Mouse (Mus musculus) heart, embryonic 10.5 days (tissue): ENCODE data around the gene Gm10663. TPM values are rescaled to one million over a fixed set of nuclear protein-coding genes. Genes with fewer than 3 reads are reported as not detected.
A peak's percentile ranks its signal among the peaks of the same experiment; 100 is the strongest.

ENCODE experiments used
- DNase-seq: peaks from one replicate; pipeline ENCODE4 v3.0.0-alpha.2; 2017; ENCODE audit warnings: low spot score
- H3K27ac ChIP-seq: fragments of 300-500 bp; sonication (generic); 2 replicates; pipeline ENCODE4 v1.5.1; 2016; ENCODE audit warnings: mild to moderate bottlenecking
- H3K27me3 ChIP-seq: fragments of 300-500 bp; sonication (generic); 2 replicates; pipeline ENCODE4 v1.6.1; 2016; ENCODE audit warnings: mild to moderate bottlenecking; ENCODE audit not compliant: poor library complexity, insufficient read depth, severe bottlenecking
- H3K36me3 ChIP-seq: fragments of 300-500 bp; sonication (generic); 2 replicates; pipeline ENCODE4 v1.6.1; 2016; ENCODE audit warnings: mild to moderate bottlenecking, moderate library complexity
- H3K4me1 ChIP-seq: fragments of 300-500 bp; sonication (generic); 2 replicates; pipeline ENCODE4 v1.6.1; 2016; ENCODE audit warnings: mild to moderate bottlenecking
- H3K4me3 ChIP-seq: fragments of 300-500 bp; sonication (generic); 2 replicates; pipeline ENCODE4 v1.5.1; 2016; ENCODE audit warnings: mild to moderate bottlenecking, moderate library complexity
- H3K9me3 ChIP-seq: fragments of 300-500 bp; sonication (generic); 2 replicates; pipeline ENCODE4 v1.6.1; 2016; ENCODE audit warnings: mild to moderate bottlenecking, moderate library complexity
- WGBS: fragments of 180-500 bp; shearing (Covaris S2); methylation state at CpG from one replicate; pipeline ENCODE4 v1.1.7; 2016; 5-methylcytosine and 5-hydroxymethylcytosine counted together
- polyA plus RNA-seq: library from polyadenylated mRNA; unstranded; fragments of >200 nt; fragmentation: Nextera tagmentation; extraction: Ambion mirVana; gene quantifications from 2 replicates; pipeline ENCODE4 v1.2.1, GENCODE M21; 2016

The Gm10663 gene
- polyA plus RNA-seq = not detected in 2 replicates

GRCm38 (mm10) chr8:65074733-65075132 is at the start of gene Gm10663:
TSS of gene Gm10663 (plus strand) at chr8:65075033.
- Histone ChIP-seq H3K9me3 (no peaks in the 10 kb centered on the region), H3K27ac (no peak within 1 kb of the TSS), H3K27me3 (no peaks in the 10 kb centered on the region), H3K4me1 (no peaks in the 10 kb centered on the region), H3K36me3 (no peaks in the 10 kb centered on the region), H3K4me3 (no peak within 1 kb of the TSS)
- WGBS = 83% methylated on average over 2 of the region's 2 CpGs
- no peak for DNase-seq

- no peaks in the 10 kb centered on the region for H3K4me1 ChIP-seq
- WGBS = 78% methylated on average over 12 of the region's 12 CpGs
- no peaks in the 10 kb centered on the region for H3K36me3 ChIP-seq
- no peak overlapping the region for H3K4me3 ChIP-seq
- DNase-seq = no peak
- H3K9me3 ChIP-seq = no peaks in the 10 kb centered on the region
- H3K27ac ChIP-seq = no peak overlapping the region
- H3K27me3 ChIP-seq = no peaks in the 10 kb centered on the region
These were observed 45.7 kb upstream of the Gm10663 start for GRCm38 (mm10) chr8:65028959-65029686.

GRCm38 (mm10) chr8:65029776-65030175 is 45.1 kb upstream of the Gm10663 start:
- H3K27ac ChIP-seq = no peak overlapping the region
- H3K4me1 ChIP-seq = no peaks in the 10 kb centered on the region
- H3K36me3 ChIP-seq = no peaks in the 10 kb centered on the region
- no peaks in the 10 kb centered on the region for H3K27me3 ChIP-seq
- DNase-seq = no peak
- H3K9me3 ChIP-seq = no peaks in the 10 kb centered on the region
- WGBS = 82% methylated on average over 4 of the region's 4 CpGs
- H3K4me3 ChIP-seq = no peak overlapping the region

- H3K36me3 ChIP-seq = no peaks in the 10 kb centered on the region
- no peak overlapping the region for H3K27ac ChIP-seq
- H3K27me3 ChIP-seq = no peaks in the 10 kb centered on the region
- no peak overlapping the region for H3K4me3 ChIP-seq
- 74% methylated on average over 4 of the region's 4 CpGs for WGBS
- DNase-seq = no peak
- no peaks in the 10 kb centered on the region for H3K9me3 ChIP-seq
- 0 out of 2 replicates have a peak, but pooled peaks cover 5% of the 10 kb centered on the region for H3K4me1 ChIP-seq
These were observed 43.9 kb upstream of the Gm10663 start for GRCm38 (mm10) chr8:65030735-65031485.

- 96% methylated on average over 1 of the region's 1 CpGs for WGBS
- H3K27me3 ChIP-seq = no peaks in the 10 kb centered on the region
These were observed 42.7 kb upstream of the Gm10663 start for GRCm38 (mm10) chr8:65032107-65032506.

GRCm38 (mm10) chr8:65033056-65033455 is 41.8 kb upstream of the Gm10663 start:
- no peak for DNase-seq
- H3K36me3 ChIP-seq = no peaks in the 10 kb centered on the region
- 0 out of 2 replicates have a peak, but pooled peaks cover 5% of the 10 kb centered on the region for H3K4me1 ChIP-seq
- 83% methylated on average over 13 of the region's 13 CpGs for WGBS
- H3K4me3 ChIP-seq = no peak overlapping the region
- H3K9me3 ChIP-seq = no peaks in the 10 kb centered on the region
- no peaks in the 10 kb centered on the region for H3K27me3 ChIP-seq
- no peak overlapping the region for H3K27ac ChIP-seq

More at GRCm38 (mm10) chr8:65032107-65032506, 42.7 kb upstream of the Gm10663 start:
- 0 out of 2 replicates have a peak, but pooled peaks cover 5% of the 10 kb centered on the region for H3K4me1 ChIP-seq
- no peak overlapping the region for H3K27ac ChIP-seq
- no peaks in the 10 kb centered on the region for H3K36me3 ChIP-seq
- no peak for DNase-seq
- H3K9me3 ChIP-seq = no peaks in the 10 kb centered on the region
- no peak overlapping the region for H3K4me3 ChIP-seq

- DNase-seq = no peak
- H3K9me3 ChIP-seq = no peaks in the 10 kb centered on the region
- H3K27me3 ChIP-seq = no peaks in the 10 kb centered on the region
- H3K4me1 ChIP-seq = 0 out of 2 replicates have a peak, but pooled peaks cover 5% of the 10 kb centered on the region
- H3K36me3 ChIP-seq = no peaks in the 10 kb centered on the region
- H3K4me3 ChIP-seq = no peak overlapping the region
- WGBS = 56% methylated on average over 2 of the region's 2 CpGs
- no peak overlapping the region for H3K27ac ChIP-seq
These were observed 40.7 kb upstream of the Gm10663 start for GRCm38 (mm10) chr8:65034136-65034535.

GRCm38 (mm10) chr8:65037117-65037533 is 37.7 kb upstream of the Gm10663 start, which contains the start of gene Apela:
TSS of gene Apela (minus strand) at chr8:65037336.
- DNase-seq = no peak
- Histone ChIP-seq H3K27ac (0 out of 2 replicates have a peak within 1 kb of the TSS, but pooled peaks have one; percentile 19), H3K36me3 (no peaks in the 10 kb centered on the region), H3K27me3 (no peaks in the 10 kb centered on the region), H3K4me3 (peak within 1 kb of the TSS; percentile 57), H3K9me3 (no peaks in the 10 kb centered on the region), H3K4me1 (0 out of 2 replicates have a peak, but pooled peaks cover 5% of the 10 kb centered on the region)
- WGBS = under 1% methylated on average over 8 of the region's 8 CpGs

GRCm38 (mm10) chr8:65046565-65046964 is 28.3 kb upstream of the Gm10663 start:
- H3K27me3 ChIP-seq = no peaks in the 10 kb centered on the region
- 27% methylated on average over 5 of the region's 5 CpGs for WGBS
- peak overlapping the region; percentile 27 for H3K4me3 ChIP-seq
- no peaks in the 10 kb centered on the region; the same call in 1 of the 2 replicates for H3K4me1 ChIP-seq
- H3K9me3 ChIP-seq = no peaks in the 10 kb centered on the region
- peak overlapping the region; percentile 56; the same call in 1 of the 2 replicates for H3K27ac ChIP-seq
- no peak for DNase-seq
- H3K36me3 ChIP-seq = no peaks in the 10 kb centered on the region

GRCm38 (mm10) chr8:65047193-65047592 is 27.6 kb upstream of the Gm10663 start:
- 94% methylated on average over 4 of the region's 4 CpGs for WGBS
- no peaks in the 10 kb centered on the region; the same call in 1 of the 2 replicates for H3K4me1 ChIP-seq
- no peaks in the 10 kb centered on the region for H3K9me3 ChIP-seq
- no peak overlapping the region for H3K27ac ChIP-seq
- H3K27me3 ChIP-seq = no peaks in the 10 kb centered on the region
- H3K4me3 ChIP-seq = no peak overlapping the region
- no peak for DNase-seq
- no peaks in the 10 kb centered on the region for H3K36me3 ChIP-seq

- no peak for DNase-seq
- Histone ChIP-seq H3K36me3 (no peaks in the 10 kb centered on the region), H3K4me3 (no peak overlapping the region), H3K27ac (no peak overlapping the region), H3K9me3 (no peaks in the 10 kb centered on the region), H3K27me3 (no peaks in the 10 kb centered on the region), H3K4me1 (no peaks in the 10 kb centered on the region; the same call in 1 of the 2 replicates)
- 77% methylated on average over 4 of the region's 4 CpGs for WGBS
These were observed 27.0 kb upstream of the Gm10663 start for GRCm38 (mm10) chr8:65047801-65048200.

GRCm38 (mm10) chr8:65053554-65053953 is 21.3 kb upstream of the Gm10663 start:
- Histone ChIP-seq H3K9me3 (no peaks in the 10 kb centered on the region), H3K27ac (no peak overlapping the region), H3K4me1 (no peaks in the 10 kb centered on the region), H3K36me3 (no peaks in the 10 kb centered on the region), H3K4me3 (no peak overlapping the region), H3K27me3 (no peaks in the 10 kb centered on the region)
- WGBS = 84% methylated on average over 3 of the region's 3 CpGs
- no peak for DNase-seq

GRCm38 (mm10) chr8:65053968-65054367 is 20.9 kb upstream of the Gm10663 start:
- H3K4me1 ChIP-seq = no peaks in the 10 kb centered on the region
- H3K36me3 ChIP-seq = no peaks in the 10 kb centered on the region
- no peak overlapping the region for H3K27ac ChIP-seq
- H3K9me3 ChIP-seq = no peaks in the 10 kb centered on the region
- H3K27me3 ChIP-seq = no peaks in the 10 kb centered on the region
- 71% methylated on average over 5 of the region's 5 CpGs for WGBS
- no peak for DNase-seq
- no peak overlapping the region for H3K4me3 ChIP-seq
